Mouse (Mus musculus) erythroblast, embryonic 14.5 days (primary cell): ENCODE data around the gene Shisa7. TPM values are rescaled to one million over a fixed set of nuclear protein-coding genes. Genes with fewer than 3 reads are reported as not detected.

Experiments used
- H3K27me3 ChIP-seq: 2 replicates; pipeline ENCODE4 v1.6.1; 2012; ENCODE audit warnings: inconsistent platforms; ENCODE audit not compliant: control insufficient read depth
- H3K36me3 ChIP-seq: 2 replicates; pipeline ENCODE4 v1.6.1; 2012; ENCODE audit warnings: mild to moderate bottlenecking, inconsistent platforms; ENCODE audit not compliant: control insufficient read depth
- H3K4me1 ChIP-seq: 2 replicates; pipeline ENCODE4 v1.6.1; 2012; ENCODE audit warnings: inconsistent platforms; ENCODE audit not compliant: control insufficient read depth
- H3K4me3 ChIP-seq: replicated peaks from 2 replicates; pipeline ENCODE3; 2012; ENCODE audit warnings: moderate library complexity, mild to moderate bottlenecking, inconsistent platforms
- H3K9me3 ChIP-seq: 2 replicates; pipeline ENCODE4 v1.6.1; 2012; ENCODE audit warnings: low read length, inconsistent platforms, mixed read lengths; ENCODE audit not compliant: control insufficient read depth
- GATA1 ChIP-seq: IDR thresholded peaks from 2 replicates; pipeline ENCODE4 v1.6.1; 2012; ENCODE audit warnings: low read length, inconsistent platforms, mixed read lengths
- TAL1 ChIP-seq: IDR thresholded peaks from 3 replicates; pipeline ENCODE4 v1.6.1; 2012; ENCODE audit warnings: low read length, inconsistent platforms, mixed read lengths
- polyA plus RNA-seq: library from polyadenylated mRNA; stranded (reverse); fragments of >175 nt; gene quantifications from 2 replicates; pipeline ENCODE4 v1.2.3, GENCODE M21; 2012

Shisa7 gene
- polyA plus RNA-seq, 1 experiment, result not detected

DNA sequence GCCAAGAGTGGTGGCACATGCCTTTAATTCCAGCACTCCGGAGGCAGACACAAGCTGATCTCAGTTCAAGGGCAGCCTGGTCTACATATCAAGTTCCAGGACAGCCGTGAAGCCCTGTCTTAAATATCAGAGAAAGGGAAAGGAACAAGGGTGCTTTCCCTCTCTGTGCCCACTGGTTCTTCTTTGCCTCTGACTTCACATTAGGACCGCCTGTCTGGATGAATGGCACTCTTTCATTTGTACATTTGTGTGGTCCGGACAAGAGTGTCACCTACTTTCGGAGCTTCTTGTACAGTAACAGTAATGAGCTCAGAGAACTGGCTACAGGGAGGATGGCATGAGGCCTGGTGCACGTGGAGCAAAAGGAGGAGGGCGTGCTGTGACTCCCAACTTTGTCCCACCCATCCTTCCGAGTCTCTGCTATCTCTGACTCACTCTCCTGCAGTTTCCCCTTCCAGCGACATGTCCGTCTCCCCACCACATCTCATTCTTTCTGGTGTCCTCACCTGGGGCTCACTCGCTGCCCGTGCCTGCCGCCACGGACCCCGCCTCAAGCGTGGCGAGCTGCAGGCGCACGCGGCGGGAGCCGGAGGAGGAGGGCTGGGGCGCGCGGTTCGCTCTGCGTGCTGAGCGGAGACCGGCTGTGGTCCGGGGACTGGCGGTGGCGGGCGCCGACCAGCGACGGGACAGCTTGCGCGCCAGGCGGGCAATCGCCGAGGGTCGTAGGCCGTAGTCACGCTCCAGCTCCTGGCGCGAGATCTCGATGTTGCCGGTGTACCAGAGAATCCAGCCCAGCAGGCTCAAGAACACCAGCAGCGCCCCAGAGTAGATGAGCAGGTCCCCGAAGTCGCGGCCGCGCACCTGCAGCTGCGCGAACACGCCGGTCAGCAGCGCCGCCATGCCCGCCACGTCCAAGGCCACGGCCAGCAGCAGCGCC lies 55.7 kb downstream of the Shisa7 start:
- no peaks in the 10 kb centered on the region for H3K9me3 ChIP-seq
- H3K4me3 ChIP-seq, result peak overlapping the region; percentile 87
- H3K4me1 ChIP-seq, result peaks cover 70% of the 10 kb centered on the region
- peaks cover 25% of the 10 kb centered on the region for H3K36me3 ChIP-seq
- no peaks in the 10 kb centered on the region for H3K27me3 ChIP-seq
- TF ChIP-seq TAL1, result no peak
- no peak for TF ChIP-seq GATA1

DNA sequence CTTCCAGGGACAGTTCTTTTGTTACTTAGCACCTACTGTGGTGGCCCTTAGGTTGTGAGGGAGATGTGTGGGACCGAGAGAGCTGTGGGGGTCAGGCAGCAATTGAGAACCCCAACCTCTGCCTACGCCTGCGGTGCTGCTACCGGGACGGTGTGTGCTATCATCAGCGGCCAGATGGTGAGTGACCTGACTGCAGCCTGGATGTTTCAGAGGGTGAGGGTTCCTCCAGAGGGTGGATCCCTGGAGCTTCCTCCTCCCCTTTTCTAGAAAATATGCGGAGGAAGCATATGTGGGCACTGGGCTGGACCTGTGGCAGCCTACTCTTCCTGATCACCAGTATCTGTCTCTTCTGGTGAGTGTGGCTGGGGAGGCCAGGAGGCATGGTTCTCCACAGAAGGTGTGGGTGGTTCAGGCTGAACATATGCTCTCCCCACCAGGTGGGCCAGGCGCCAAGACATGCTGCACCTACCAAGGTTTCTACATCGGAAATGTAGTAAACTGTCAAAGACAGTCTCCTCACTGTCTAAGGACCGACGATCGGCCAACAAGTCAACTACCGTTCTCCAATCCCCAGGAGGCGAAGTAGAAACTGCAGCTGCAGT lies 60.7 kb downstream of the Shisa7 start:
- H3K9me3 ChIP-seq, result no peaks in the 10 kb centered on the region
- TF ChIP-seq GATA1 (no peak), TAL1 (peak; percentile 38)

DNA sequence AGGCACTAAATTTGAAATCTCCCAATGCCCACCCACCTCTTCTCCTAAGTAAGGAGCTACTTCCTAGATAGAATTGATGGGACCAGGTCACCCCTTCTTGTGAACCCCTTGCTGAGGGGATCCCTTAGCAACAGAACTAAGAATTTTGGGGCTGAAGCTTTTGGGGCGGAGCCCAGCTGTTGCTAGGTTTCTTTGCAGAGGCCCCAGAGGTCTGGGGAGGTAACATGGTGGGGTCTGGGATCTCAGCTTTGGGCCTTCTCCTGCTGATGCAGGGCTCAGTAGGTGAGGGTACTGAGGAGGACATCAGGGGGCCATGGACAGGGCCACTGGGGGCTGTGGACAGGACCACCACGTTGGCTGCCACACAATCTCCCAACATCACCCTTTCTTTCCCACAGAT lies 61.7 kb downstream of the Shisa7 start, which contains the start of the genes Il11 and Tmem190:
Gene Il11 (minus strand): TSS at position 101 of the 400 bp plus-strand sequence.
Gene Tmem190 (plus strand): TSS at position 179 of the 400 bp plus-strand sequence.
- Histone ChIP-seq H3K36me3 (peaks cover 22% of the 10 kb centered on the region), H3K4me1 (peaks cover 46% of the 10 kb centered on the region), H3K4me3 (no peak within 1 kb of the TSS), H3K9me3 (no peaks in the 10 kb centered on the region), H3K27me3 (peaks cover 42% of the 10 kb centered on the region)
- no peak for TF ChIP-seq TAL1
- no peak for TF ChIP-seq GATA1

More for the DNA sequence above, 60.7 kb downstream of the Shisa7 start:
- Histone ChIP-seq H3K36me3 (peaks cover 22% of the 10 kb centered on the region), H3K27me3 (peaks cover 32% of the 10 kb centered on the region), H3K4me3 (no peak overlapping the region), H3K4me1 (peaks cover 52% of the 10 kb centered on the region)

- Histone ChIP-seq H3K36me3 (peaks cover 22% of the 10 kb centered on the region), H3K4me1 (peaks cover 44% of the 10 kb centered on the region), H3K9me3 (no peaks in the 10 kb centered on the region; the same call in 1 of the 2 replicates), H3K4me3 (no peak overlapping the region), H3K27me3 (peaks cover 48% of the 10 kb centered on the region)
- TF ChIP-seq GATA1, result no peak
- no peak for TF ChIP-seq TAL1
These were observed 62.4 kb downstream of the Shisa7 start for GRCm38 (mm10) chr7:4782130-4782529.

DNA sequence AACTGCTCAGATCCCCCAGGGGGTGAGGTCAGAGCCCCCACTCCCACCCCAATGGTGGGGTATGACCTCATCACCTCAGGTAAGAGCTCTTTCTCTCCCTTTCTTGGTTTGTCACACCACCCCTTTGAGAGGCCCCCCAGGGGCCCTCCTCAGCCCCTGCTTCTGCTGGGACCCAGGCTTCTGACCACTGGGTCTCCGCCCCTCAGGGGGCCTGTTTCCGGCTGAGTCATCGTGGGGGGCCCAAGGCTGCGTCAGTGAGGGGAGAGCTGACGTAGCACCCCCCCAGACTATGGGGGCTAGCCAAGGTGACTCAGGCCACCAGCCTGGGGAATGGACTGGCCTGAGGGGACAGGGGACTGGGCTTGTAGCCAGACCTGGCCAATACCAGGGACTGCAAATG lies 64.6 kb downstream of the Shisa7 start:
- H3K9me3 ChIP-seq, result peaks cover 2% of the 10 kb centered on the region; the same call in 1 of the 2 replicates
- no peak overlapping the region for H3K4me3 ChIP-seq
- H3K36me3 ChIP-seq, result peaks cover 14% of the 10 kb centered on the region
- TF ChIP-seq GATA1 (no peak), TAL1 (no peak)
- peaks cover 70% of the 10 kb centered on the region for H3K27me3 ChIP-seq
- peaks cover 38% of the 10 kb centered on the region for H3K4me1 ChIP-seq

DNA sequence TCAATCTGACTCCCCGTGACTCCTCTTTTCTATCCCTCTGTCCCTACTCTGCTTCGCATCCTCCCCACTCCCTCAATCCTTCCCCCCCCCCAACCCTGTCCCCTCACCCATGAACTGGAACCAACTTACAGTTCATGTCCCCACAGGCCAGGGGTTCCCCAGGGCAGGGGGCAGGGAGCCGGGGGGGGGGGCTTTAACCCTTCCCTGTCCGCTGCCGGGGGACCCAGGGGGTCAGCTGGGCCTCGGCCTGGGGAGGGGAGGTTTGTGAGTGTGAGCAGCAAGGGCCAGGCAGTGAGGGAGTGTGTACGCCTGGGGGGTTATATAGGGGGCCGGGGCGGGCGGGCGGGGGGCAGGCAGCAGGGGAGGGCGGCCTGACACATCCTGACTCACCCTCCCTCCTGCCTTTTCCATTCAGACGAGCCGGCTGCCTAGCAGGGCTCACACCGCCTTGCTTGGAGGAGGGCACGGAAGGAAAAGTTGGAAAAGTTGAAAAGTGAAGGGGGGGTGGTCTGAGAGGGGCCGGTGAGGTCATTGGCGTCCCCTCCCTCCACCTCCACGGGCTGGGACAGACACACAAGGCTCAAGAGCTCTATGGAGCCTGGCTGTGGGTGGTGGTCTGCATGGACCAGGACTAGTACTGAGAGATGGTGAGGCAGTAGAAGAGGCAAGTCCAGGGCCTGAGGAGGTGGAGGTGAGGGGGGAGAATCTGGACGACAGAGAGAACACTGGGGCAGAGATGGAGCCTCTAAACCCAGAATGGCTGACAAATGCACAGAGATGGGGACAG lies 66.5 kb downstream of the Shisa7 start:
- H3K4me3 ChIP-seq, result no peak overlapping the region
- TF ChIP-seq GATA1 (no peak), TAL1 (no peak)

DNA sequence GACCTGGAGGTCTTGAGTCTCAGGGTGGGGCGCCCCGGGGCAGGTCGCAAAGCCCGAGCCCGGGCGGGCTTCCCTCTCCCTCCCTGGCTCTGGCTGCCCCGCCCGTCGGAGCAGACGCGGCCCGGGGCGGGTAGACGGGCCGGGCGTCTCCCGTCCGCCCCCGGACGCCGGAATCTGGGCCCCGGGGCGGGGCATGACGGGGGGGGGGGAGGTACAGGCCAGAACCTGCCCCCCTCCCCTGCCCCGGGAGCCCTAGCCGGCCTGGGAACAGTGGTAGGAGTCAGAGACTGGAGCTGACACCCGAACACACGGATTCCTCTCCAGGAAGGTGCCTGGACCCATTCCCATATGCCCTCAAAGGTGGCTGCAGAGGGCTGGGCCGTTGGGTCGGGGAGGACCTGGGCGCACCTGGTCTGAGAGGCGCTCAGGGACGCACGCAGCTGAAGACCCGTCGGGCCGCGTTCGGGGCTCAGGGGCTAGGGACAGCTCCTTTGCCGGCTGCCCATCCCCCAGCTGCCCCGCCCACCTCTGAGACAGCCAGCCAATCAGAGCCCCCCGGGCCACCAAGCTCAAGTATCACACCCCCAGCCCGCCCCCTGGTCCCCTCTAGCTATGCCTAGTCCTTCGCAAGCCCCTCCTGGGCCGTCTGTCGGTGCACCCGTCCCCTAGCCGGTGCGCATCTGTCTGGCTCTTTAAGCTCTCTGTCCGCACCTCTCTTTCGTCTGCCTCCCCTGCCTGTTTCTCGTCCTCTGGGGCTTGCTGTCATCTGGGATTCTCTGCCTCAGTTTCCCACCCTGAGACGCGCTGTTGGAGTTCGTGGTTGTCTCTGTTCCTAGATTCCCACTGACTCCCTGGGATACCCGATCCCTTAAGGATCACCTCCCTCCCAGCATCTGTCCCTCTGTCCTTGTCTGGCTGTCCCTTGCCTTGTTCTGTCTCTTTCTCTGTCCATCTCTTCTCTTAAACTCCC lies 67.3 kb downstream of the Shisa7 start:
- peaks cover 86% of the 10 kb centered on the region for H3K27me3 ChIP-seq

More for the DNA sequence above, 66.5 kb downstream of the Shisa7 start:
- Histone ChIP-seq H3K9me3 (peaks cover 2% of the 10 kb centered on the region; the same call in 1 of the 2 replicates), H3K27me3 (peaks cover 86% of the 10 kb centered on the region), H3K4me1 (peaks cover 19% of the 10 kb centered on the region), H3K36me3 (no peaks in the 10 kb centered on the region)

More for the DNA sequence above, 67.3 kb downstream of the Shisa7 start:
- H3K4me3 ChIP-seq, result peak overlapping the region; percentile 18
- H3K4me1 ChIP-seq, result peaks cover 17% of the 10 kb centered on the region
- H3K9me3 ChIP-seq, result peaks cover 2% of the 10 kb centered on the region; the same call in 1 of the 2 replicates
- TF ChIP-seq TAL1, result no peak
- TF ChIP-seq GATA1, result no peak
- H3K36me3 ChIP-seq, result no peaks in the 10 kb centered on the region
